Mouse (Mus musculus): ENCODE measurements around the gene Il2rb. TPM values are rescaled to one million over a fixed set of nuclear protein-coding genes. Genes with fewer than 3 reads are reported as not detected.

Il2rb gene
- polyA plus RNA-seq, 1 experiment from 2014 or later: 2.1 TPM

- Histone ChIP-seq H3K4me2 (ENCODE audit: low read depth, low read length) (no peak overlapping the region), H3K27ac (ENCODE audit: low read depth) (no peak overlapping the region), H3K27me3 (ENCODE audit: insufficient read depth, low read length) (peaks cover 3% of the 10 kb centered on the region; the same call in 1 of the 2 replicates), H3K36me3 (replicated peaks; ENCODE audit: insufficient read depth, low read length) (peaks cover 15% of the 10 kb centered on the region), H3K4me3 (ENCODE audit: low read depth, low read length) (no peak overlapping the region), H3K9me3 (ENCODE audit: low read length) (no peaks in the 10 kb centered on the region), H3K9ac (replicated peaks) (no peak overlapping the region), H3K4me1 (ENCODE audit: insufficient read depth) (peaks cover 13% of the 10 kb centered on the region)
- DNase-seq (no peak), ATAC-seq (no peak)
- 72% methylated on average over 9 of the region's 9 CpGs for WGBS (ENCODE audit: insufficient replicate concordance)
- TF ChIP-seq CTCF (IDR thresholded peaks at IDR 0.05; ENCODE audit: low read depth): no peak
- no peak for TF ChIP-seq EP300 (IDR thresholded peaks at IDR 0.05; ENCODE audit: low read depth)
Measured at GRCm38 (mm10) chr15:78438973-78439372, 56.1 kb downstream of the Il2rb start.

- TF ChIP-seq EP300 (IDR thresholded peaks at IDR 0.05; ENCODE audit: low read depth): no peak
- Histone ChIP-seq H3K27ac (ENCODE audit: low read depth) (no peak overlapping the region; the same call in 1 of the 2 replicates), H3K4me2 (ENCODE audit: low read depth, low read length) (no peak overlapping the region), H3K9ac (replicated peaks) (no peak overlapping the region), H3K36me3 (replicated peaks; ENCODE audit: insufficient read depth, low read length) (peaks cover 11% of the 10 kb centered on the region), H3K4me3 (ENCODE audit: low read depth, low read length) (no peak overlapping the region), H3K9me3 (ENCODE audit: low read length) (no peaks in the 10 kb centered on the region), H3K4me1 (ENCODE audit: insufficient read depth) (peaks cover 13% of the 10 kb centered on the region), H3K27me3 (ENCODE audit: insufficient read depth, low read length) (peaks cover 3% of the 10 kb centered on the region; the same call in 1 of the 2 replicates)
- ATAC-seq (no peak), DNase-seq (no peak)
- WGBS (ENCODE audit: insufficient replicate concordance): 61% methylated on average over 8 of the region's 8 CpGs
Measured at GRCm38 (mm10) chr15:78438505-78438904, 56.6 kb downstream of the Il2rb start.

DNA sequence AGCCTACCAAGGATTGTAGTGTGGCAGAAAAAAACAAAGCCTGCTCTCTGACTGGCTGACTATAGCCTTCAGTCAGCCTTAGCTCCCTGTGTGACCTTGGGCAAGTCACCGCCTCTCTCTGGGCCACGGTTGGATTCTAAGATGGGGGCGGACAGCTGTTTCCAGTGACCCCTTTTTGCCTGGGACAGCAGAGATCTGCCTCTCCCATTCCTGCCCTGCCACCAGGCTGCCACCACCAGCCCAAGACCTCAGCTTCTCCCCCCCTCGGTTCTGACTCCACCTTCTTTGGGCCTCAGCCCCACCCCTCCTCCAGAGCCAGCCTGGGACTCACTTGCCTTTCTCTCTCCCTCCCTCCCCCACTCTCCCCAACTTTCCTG is 57.1 kb downstream of the Il2rb start:
- Histone ChIP-seq H3K9ac (replicated peaks) (no peak overlapping the region), H3K4me1 (ENCODE audit: insufficient read depth) (peaks cover 13% of the 10 kb centered on the region), H3K27ac (ENCODE audit: low read depth) (peak overlapping the region; percentile 51; the same call in 1 of the 2 replicates), H3K9me3 (ENCODE audit: low read length) (no peaks in the 10 kb centered on the region), H3K36me3 (replicated peaks; ENCODE audit: insufficient read depth, low read length) (peaks cover 11% of the 10 kb centered on the region; the same call in 1 of the 2 replicates), H3K4me3 (ENCODE audit: low read depth, low read length) (no peak overlapping the region), H3K27me3 (ENCODE audit: insufficient read depth, low read length) (peaks cover 3% of the 10 kb centered on the region; the same call in 1 of the 2 replicates), H3K4me2 (ENCODE audit: low read depth, low read length) (no peak overlapping the region)
- DNase-seq (no peak), ATAC-seq (no peak)
- TF ChIP-seq CTCF (IDR thresholded peaks at IDR 0.05; ENCODE audit: low read depth): no peak
- no peak for TF ChIP-seq EP300 (IDR thresholded peaks at IDR 0.05; ENCODE audit: low read depth)
- 50% methylated on average over 4 of the region's 4 CpGs for WGBS (ENCODE audit: insufficient replicate concordance)

GRCm38 (mm10) chr15:78437237-78438017 is 57.6 kb downstream of the Il2rb start:
- no peak overlapping the region for H3K4me3 ChIP-seq (ENCODE audit: low read depth, low read length)
- H3K9me3 ChIP-seq (ENCODE audit: low read length): no peaks in the 10 kb centered on the region
- peak overlapping the region; percentile 49 for H3K4me2 ChIP-seq (ENCODE audit: low read depth, low read length)
- H3K9ac ChIP-seq (replicated peaks): peak overlapping the region; percentile 55
- peaks cover 3% of the 10 kb centered on the region; the same call in 1 of the 2 replicates for H3K27me3 ChIP-seq (ENCODE audit: insufficient read depth, low read length)
- DNase-seq: no peak
- 45% methylated on average over 23 of the region's 23 CpGs for WGBS (ENCODE audit: insufficient replicate concordance)
- TF ChIP-seq CTCF (IDR thresholded peaks at IDR 0.05; ENCODE audit: low read depth): no peak
- no peak for TF ChIP-seq EP300 (IDR thresholded peaks at IDR 0.05; ENCODE audit: low read depth)
- ATAC-seq: peak; percentile 13
- peaks cover 11% of the 10 kb centered on the region; the same call in 1 of the 2 replicates for H3K36me3 ChIP-seq (replicated peaks; ENCODE audit: insufficient read depth, low read length)
- H3K4me1 ChIP-seq (ENCODE audit: insufficient read depth): peaks cover 17% of the 10 kb centered on the region
- H3K27ac ChIP-seq (ENCODE audit: low read depth): peak overlapping the region; percentile 51

GRCm38 (mm10) chr15:78436380-78437192 is 58.5 kb downstream of the Il2rb start:
- TF ChIP-seq CTCF (IDR thresholded peaks at IDR 0.05; ENCODE audit: low read depth) (peak; percentile 44), EP300 (IDR thresholded peaks at IDR 0.05; ENCODE audit: low read depth) (no peak)
- DNase-seq: peak; percentile 84
- Histone ChIP-seq H3K4me1 (ENCODE audit: insufficient read depth) (peaks cover 19% of the 10 kb centered on the region), H3K27me3 (ENCODE audit: insufficient read depth, low read length) (peaks cover 3% of the 10 kb centered on the region; the same call in 1 of the 2 replicates), H3K9ac (replicated peaks) (peak overlapping the region; percentile 55), H3K36me3 (replicated peaks; ENCODE audit: insufficient read depth, low read length) (0 out of 2 replicates have a peak, but pooled peaks cover 6% of the 10 kb centered on the region), H3K27ac (ENCODE audit: low read depth) (no peak overlapping the region), H3K4me2 (ENCODE audit: low read depth, low read length) (peak overlapping the region; percentile 49), H3K9me3 (ENCODE audit: low read length) (no peaks in the 10 kb centered on the region), H3K4me3 (ENCODE audit: low read depth, low read length) (no peak overlapping the region)
- ATAC-seq: peak; percentile 74
- WGBS (ENCODE audit: insufficient replicate concordance): 23% methylated on average over 30 of the region's 32 CpGs

DNA sequence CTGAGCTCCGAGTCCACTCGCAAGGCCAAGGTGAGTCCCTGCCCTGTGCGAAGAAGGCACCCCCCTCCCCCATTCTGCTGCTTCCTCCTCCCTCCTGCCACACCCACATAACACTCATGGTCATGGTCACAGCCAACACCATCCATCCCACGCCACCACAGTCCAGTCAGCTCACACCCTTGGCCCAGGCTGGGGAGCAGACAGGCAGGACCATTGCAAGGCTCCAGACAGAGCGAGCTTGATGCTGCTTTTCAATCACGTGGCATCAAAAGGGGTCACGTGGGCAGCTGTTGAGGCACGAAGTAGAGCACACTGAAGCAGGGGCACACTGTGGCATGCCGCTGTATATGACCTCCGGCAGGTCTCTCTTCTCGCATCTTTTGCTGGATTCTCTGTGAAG is 59.4 kb downstream of the Il2rb start:
- H3K27me3 ChIP-seq (ENCODE audit: insufficient read depth, low read length): peaks cover 3% of the 10 kb centered on the region; the same call in 1 of the 2 replicates
- no peak overlapping the region for H3K4me3 ChIP-seq (ENCODE audit: low read depth, low read length)
- no peak overlapping the region for H3K9ac ChIP-seq (replicated peaks)
- no peak overlapping the region for H3K4me2 ChIP-seq (ENCODE audit: low read depth, low read length)
- H3K36me3 ChIP-seq (replicated peaks; ENCODE audit: insufficient read depth, low read length): 0 out of 2 replicates have a peak, but pooled peaks cover 3% of the 10 kb centered on the region
- H3K4me1 ChIP-seq (ENCODE audit: insufficient read depth): peaks cover 19% of the 10 kb centered on the region
- no peak overlapping the region for H3K27ac ChIP-seq (ENCODE audit: low read depth)
- no peak for TF ChIP-seq CTCF (IDR thresholded peaks at IDR 0.05; ENCODE audit: low read depth)
- TF ChIP-seq EP300 (IDR thresholded peaks at IDR 0.05; ENCODE audit: low read depth): no peak
- 90% methylated on average over 11 of the region's 11 CpGs for WGBS (ENCODE audit: insufficient replicate concordance)
- no peaks in the 10 kb centered on the region for H3K9me3 ChIP-seq (ENCODE audit: low read length)
- ATAC-seq (no peak), DNase-seq (no peak)

Measured in liver, postnatal 0 days (tissue).